Mouse (Mus musculus): Measurements from ENCODE around the gene Gm5346. TPM values are rescaled to one million over a fixed set of nuclear protein-coding genes. Genes with fewer than 3 reads are reported as not detected.
"Not testable (repeated sequence)": the region's sequence is repeated elsewhere in the genome, so short reads cannot be mapped to it uniquely, and the experiment has no call there.

Gene Gm5346
- not detected in 2 replicates for polyA plus RNA-seq (2016; fragmentation: Nextera tagmentation; extraction: Ambion mirVana)

- no peak for ATAC-seq (ENCODE audit: low FRiP score, low read depth)
- no peak within 1 kb of the TSS for H3K9ac ChIP-seq
- no peaks in the 10 kb centered on the region for H3K9me3 ChIP-seq
- H3K36me3 ChIP-seq = no peaks in the 10 kb centered on the region
- no peak within 1 kb of the TSS for H3K4me2 ChIP-seq (replicated peaks)
- no peaks in the 10 kb centered on the region for H3K27me3 ChIP-seq (replicated peaks)
- H3K4me1 ChIP-seq = no peaks in the 10 kb centered on the region
- WGBS = 90% methylated on average over 3 of the region's 3 CpGs
- no peak within 1 kb of the TSS for H3K4me3 ChIP-seq
- H3K27ac ChIP-seq = no peak within 1 kb of the TSS
Observed at GRCm38 (mm10) chr8:43627176-43627575, at the start of gene Gm5346. Gm5346 (minus strand) TSS chr8:43627276.

DNA sequence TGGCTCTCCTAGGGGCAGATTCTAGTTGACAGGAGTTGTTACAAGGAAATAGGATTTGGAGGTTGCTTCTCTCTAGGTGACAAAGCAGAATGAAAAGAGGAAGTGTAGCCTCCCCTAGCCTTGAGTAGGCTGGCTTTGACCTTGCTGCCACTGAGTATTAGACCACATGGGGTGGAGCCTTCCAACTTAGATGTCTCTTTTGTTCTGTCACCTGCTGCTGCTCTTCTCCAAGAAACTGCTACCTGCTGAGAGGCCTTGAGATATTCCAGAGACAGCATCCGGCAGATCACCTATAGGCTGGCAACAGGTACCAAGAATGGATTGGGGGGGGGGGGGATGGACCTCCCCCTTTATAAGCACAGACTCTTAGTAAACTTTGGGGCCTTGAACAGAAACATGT is 11.0 kb downstream of the Gm5346 start:
- no peaks in the 10 kb centered on the region for H3K4me1 ChIP-seq
- no peaks in the 10 kb centered on the region for H3K36me3 ChIP-seq
- H3K4me2 ChIP-seq (replicated peaks) = no peak overlapping the region
- 92% methylated on average over 1 of the region's 1 CpGs for WGBS
- no peak overlapping the region for H3K4me3 ChIP-seq
- H3K27me3 ChIP-seq (replicated peaks) = no peaks in the 10 kb centered on the region
- H3K9ac ChIP-seq = no peak overlapping the region
- H3K27ac ChIP-seq = no peak overlapping the region
- H3K9me3 ChIP-seq = no peaks in the 10 kb centered on the region
- ATAC-seq (ENCODE audit: low FRiP score, low read depth) = no peak

- not testable (repeated sequence) for H3K4me3 ChIP-seq; ATAC-seq (ENCODE audit: low FRiP score, low read depth)
- 83% methylated on average over 13 of the region's 13 CpGs for WGBS
Observed at GRCm38 (mm10) chr8:43603657-43604056, 23.4 kb downstream of the Gm5346 start.

GRCm38 (mm10) chr8:43603166-43603565 is 23.9 kb downstream of the Gm5346 start:
- not testable (repeated sequence) for H3K27me3 ChIP-seq (replicated peaks); H3K9ac ChIP-seq; H3K9me3 ChIP-seq; H3K4me2 ChIP-seq (replicated peaks); H3K27ac ChIP-seq; ATAC-seq (ENCODE audit: low FRiP score, low read depth); H3K36me3 ChIP-seq; H3K4me3 ChIP-seq; H3K4me1 ChIP-seq
- WGBS = 92% methylated on average over 15 of the region's 15 CpGs

More at GRCm38 (mm10) chr8:43603657-43604056, 23.4 kb downstream of the Gm5346 start:
- not testable (repeated sequence) for H3K27me3 ChIP-seq (replicated peaks); H3K9ac ChIP-seq; H3K4me1 ChIP-seq; H3K4me2 ChIP-seq (replicated peaks); H3K27ac ChIP-seq; H3K36me3 ChIP-seq; H3K9me3 ChIP-seq

DNA sequence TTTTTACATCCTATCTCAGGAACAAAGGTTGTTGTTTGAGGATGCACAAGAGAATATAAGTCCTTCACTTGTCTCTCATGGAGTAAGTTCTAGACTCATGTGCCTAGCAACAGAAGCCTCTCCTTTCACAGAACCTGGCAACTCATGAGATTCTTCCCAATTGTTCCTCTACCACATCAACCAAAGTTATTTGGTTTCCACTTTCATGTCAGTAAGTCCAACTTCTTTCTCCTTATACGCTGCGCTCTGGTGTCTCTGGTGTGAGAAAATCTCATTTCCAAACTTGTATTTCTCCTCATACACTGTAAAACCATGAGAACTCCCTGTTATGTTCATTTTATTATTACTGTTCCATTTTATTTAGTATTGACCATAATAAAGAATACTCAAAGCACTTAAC is 50.5 kb downstream of the Gm5346 start, which contains the start of gene Adam26a:
TSS of gene Adam26a (minus strand) at position 101 of the 400 bp plus-strand sequence.
- H3K4me1 ChIP-seq; H3K27me3 ChIP-seq (replicated peaks); H3K27ac ChIP-seq; ATAC-seq (ENCODE audit: low FRiP score, low read depth); H3K36me3 ChIP-seq; H3K9ac ChIP-seq; H3K9me3 ChIP-seq; H3K4me2 ChIP-seq (replicated peaks); H3K4me3 ChIP-seq: not testable (repeated sequence)
- WGBS = 93% methylated on average over 2 of the region's 2 CpGs

Other genes with a start within 250 kb of the Gm5346 start
- gene Adam26b, start 99.2 kb downstream of the Gm5346 start, polyA plus RNA-seq (2016; fragmentation: Nextera tagmentation; extraction: Ambion mirVana) = not detected in 2 replicates
- gene Adam26a, start 50.6 kb downstream of the Gm5346 start, polyA plus RNA-seq (2016; fragmentation: Nextera tagmentation; extraction: Ambion mirVana) = not detected in 2 replicates
- not detected in 2 replicates for gene Adam34, start 82.8 kb upstream of the Gm5346 start, polyA plus RNA-seq (2016; fragmentation: Nextera tagmentation; extraction: Ambion mirVana)